Comparison of ENCODE assay signal across 10 mouse cellular contexts in the genomic region with DNA sequence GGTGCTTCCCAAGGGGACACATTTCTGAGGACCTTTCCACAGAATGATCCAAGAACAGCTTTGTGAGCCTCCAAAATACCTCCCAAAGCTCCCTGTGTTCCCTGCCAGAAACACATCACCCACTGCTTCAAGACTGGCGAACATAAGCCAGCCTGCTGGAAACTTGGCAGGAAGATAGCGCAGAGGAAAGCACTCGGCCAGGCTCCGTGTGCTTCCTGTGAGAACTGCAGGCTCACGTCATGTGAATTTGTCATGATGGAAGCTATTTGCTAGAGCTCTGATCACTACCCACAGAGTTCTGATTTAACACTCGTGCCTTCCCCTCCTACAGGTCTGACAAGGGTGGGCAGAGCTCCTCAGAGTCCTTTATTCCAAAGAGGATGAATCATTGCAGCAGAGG. TPM values are rescaled to one million over a fixed set of nuclear protein-coding genes. Genes with fewer than 3 reads are reported as not detected.
DNase-seq lines count a peak whose midpoint lies in the region; ATAC-seq and TF ChIP-seq lines count a peak whose summit lies in the region.
"Had no signal": no experiment of that assay in that cellular context is flagged by ENCODE, and none has a peak within 500 bp of the region (broad histone marks: within the 10 kb centered on the region; RNA-seq: fewer than 3 reads in every experiment).

No protein-coding gene starts in this region.

- peak; percentile 85 for TF ChIP-seq EP300 in heart, adult 2 months (IDR thresholded peaks at IDR 0.05; ENCODE audit: insufficient read depth, low read depth, low read length)

- H3K4me1 ChIP-seq in heart, adult 2 months (ENCODE audit: control insufficient read depth, insufficient read depth, low read length): peaks cover 17% of the 10 kb centered on the region
- H3K4me1 ChIP-seq in heart, embryonic 10.5 days: peaks cover 23% of the 10 kb centered on the region
- peaks cover 5% of the 10 kb centered on the region; the same call in 1 of the 2 replicates for H3K4me1 ChIP-seq in brown adipose tissue, adult 24 weeks (ENCODE audit: control insufficient read depth, insufficient read depth, insufficient read length, low read length)

- peak overlapping the region; percentile 33; the same call in 1 of the 2 replicates for H3K9ac ChIP-seq in heart, adult 2 months (ENCODE audit: low read depth, low read length)
- H3K9ac ChIP-seq: embryonic facial prominence, embryonic 12.5 days had no signal

- H3K27me3 ChIP-seq in heart, adult 2 months (ENCODE audit: control insufficient read depth, insufficient read depth, low read length): no peaks in the 10 kb centered on the region
- no peaks in the 10 kb centered on the region for H3K27me3 ChIP-seq in heart, embryonic 10.5 days (ENCODE audit: insufficient read depth, poor library complexity, severe bottlenecking)
- H3K27me3 ChIP-seq: embryonic facial prominence, embryonic 12.5 days had no signal

- no peak for TF ChIP-seq POLR2A in heart, adult 2 months (IDR thresholded peaks at IDR 0.05; ENCODE audit: insufficient read depth, low read depth, low read length)

- no peaks in the 10 kb centered on the region; the same call in none of the 2 replicates for H3K36me3 ChIP-seq in heart, adult 2 months (ENCODE audit: control insufficient read depth, insufficient read depth, low read length)
- H3K36me3 ChIP-seq in heart, embryonic 10.5 days: no peaks in the 10 kb centered on the region
- H3K36me3 ChIP-seq: embryonic facial prominence, embryonic 12.5 days had no signal

- intact Hi-C loops in heart, adult 2 months (cut with DNase I): no loop called here

- H3K9me3 ChIP-seq in heart, embryonic 10.5 days: no peaks in the 10 kb centered on the region
- H3K9me3 ChIP-seq: embryonic facial prominence, embryonic 12.5 days had no signal

- H3K4me3 ChIP-seq in heart, adult 2 months: no peak overlapping the region
- H3K4me3 ChIP-seq in heart, embryonic 10.5 days: no peak overlapping the region
- no peak overlapping the region for H3K4me3 ChIP-seq in brown adipose tissue, adult 24 weeks (ENCODE audit: insufficient read depth, low read depth, low read length)
- H3K4me3 ChIP-seq: embryonic facial prominence, embryonic 12.5 days had no signal

- peak; percentile 28 for TF ChIP-seq CTCF in heart, adult 2 months (IDR thresholded peaks at IDR 0.05)

- H3K79me2 ChIP-seq in heart, adult 2 months (replicated peaks; ENCODE audit: control insufficient read depth, insufficient read depth, low read length): no peaks in the 10 kb centered on the region

- ATAC-seq in erythroblast, adult 5-6 weeks (replicated peaks; ENCODE audit: low FRiP score, poor library complexity, severe bottlenecking): no peak

- 7% methylated on average over 6 of the region's 6 CpGs for WGBS in heart, adult 2 months
- WGBS in heart, embryonic 10.5 days: 59% methylated on average over 6 of the region's 6 CpGs

- H3K27ac ChIP-seq in heart, adult 2 months: peak overlapping the region; percentile 56; the same call in 1 of the 2 replicates
- H3K27ac ChIP-seq in heart, embryonic 10.5 days: no peak overlapping the region
- peak overlapping the region; percentile 72 for H3K27ac ChIP-seq in brown adipose tissue, adult 24 weeks (replicated peaks; ENCODE audit: low read depth, low read length)
- H3K27ac ChIP-seq: embryonic facial prominence, embryonic 12.5 days; macrophage had no signal

- peak; percentile 52 to 79 for DNase-seq in heart, adult 2 months
- no peak for DNase-seq in heart, embryonic 10.5 days (ENCODE audit: low spot score)
- peak; percentile 73 to 89 for DNase-seq in frontal cortex, postnatal 36 days (ENCODE audit: low spot score in 2 of 2)
- peak; percentile 62 for DNase-seq in layer of hippocampus, postnatal 10 days (ENCODE audit: low spot score in 2 of 2)
- peak; percentile 78 to 83 for DNase-seq in right cerebral cortex, adult 2 months (ENCODE audit: low spot score in 2 of 2)
- no peak for DNase-seq in thymus, postnatal 4 days

RNA-seq across cellular contexts. Expression of a gene that starts 38.5 kb away (rescaled TPM):
- 10 to 100 TPM; 17.9 to 19.8 TPM for total RNA-seq in heart, adult 2 months (2021)
- polyA plus RNA-seq in heart, adult 2 months (2012; rRNA removed): 19.6 and 44.5 TPM in 2 replicates
- polyA plus RNA-seq in heart, embryonic 10.5 days (2016; fragmentation: Nextera tagmentation; extraction: Ambion mirVana): 7.5 and 8.6 TPM in 2 replicates
- 61.2 and 63.9 TPM in 2 replicates for polyA plus RNA-seq in brown adipose tissue, adult 24 weeks (2012; ENCODE audit: insufficient read depth, insufficient read length, missing spikeins)
- total RNA-seq in layer of hippocampus, postnatal 10 days (2021): 1 to 10 TPM; 2.9 to 3.7 TPM
- 2.1 and 7.5 TPM in 2 replicates for total RNA-seq in erythroblast, adult 5-6 weeks (2015; ENCODE audit: low replicate concordance)
- 0.84 and 1.7 TPM in 2 replicates for total RNA-seq in erythroblast, adult 5-6 weeks (2017; ENCODE audit: low replicate concordance)

RNA-seq across cellular contexts. Expression of a gene that starts 41.4 kb away (rescaled TPM):
- total RNA-seq in heart, adult 2 months (2021): 10 to 100 TPM; 38.5 to 44.5 TPM
- 27.4 and 49.5 TPM in 2 replicates for polyA plus RNA-seq in heart, adult 2 months (2012; rRNA removed)
- polyA plus RNA-seq in heart, embryonic 10.5 days (2016; fragmentation: Nextera tagmentation; extraction: Ambion mirVana): 412 and 609 TPM in 2 replicates
- 33.3 and 35.9 TPM in 2 replicates for polyA plus RNA-seq in brown adipose tissue, adult 24 weeks (2012; ENCODE audit: insufficient read depth, insufficient read length, missing spikeins)
- total RNA-seq in layer of hippocampus, postnatal 10 days (2021): 100 to 1,000 TPM; 122 to 141 TPM
- 90.1 and 116 TPM in 2 replicates for total RNA-seq in erythroblast, adult 5-6 weeks (2015; ENCODE audit: low replicate concordance)
- total RNA-seq in erythroblast, adult 5-6 weeks (2017; ENCODE audit: low replicate concordance): 89.8 and 90.9 TPM in 2 replicates

RNA-seq across cellular contexts. Expression of a gene that starts 41.5 kb away (rescaled TPM):
- under 1 TPM in 1 of 2 experiments, not detected in 1; 0.10 TPM for total RNA-seq in heart, adult 2 months (2021)
- 0.18 TPM in 2 replicates for polyA plus RNA-seq in heart, adult 2 months (2012; rRNA removed)
- polyA plus RNA-seq in heart, embryonic 10.5 days (2016; fragmentation: Nextera tagmentation; extraction: Ambion mirVana): 0.11 TPM in 1 of 2 replicates, not detected in the other
- not detected in 2 replicates for polyA plus RNA-seq in brown adipose tissue, adult 24 weeks (2012; ENCODE audit: insufficient read depth, insufficient read length, missing spikeins)
- total RNA-seq in layer of hippocampus, postnatal 10 days (2021): under 1 TPM; 0.16 to 0.22 TPM
- total RNA-seq in erythroblast, adult 5-6 weeks (2015; ENCODE audit: low replicate concordance): not detected in 2 replicates
- not detected in 2 replicates for total RNA-seq in erythroblast, adult 5-6 weeks (2017; ENCODE audit: low replicate concordance)
- polyA plus RNA-seq: macrophage had no signal

RNA-seq across cellular contexts. Expression of a gene that starts 58.5 kb away (rescaled TPM):
- total RNA-seq in heart, adult 2 months (2021): 1 to 10 TPM; 3.6 to 4.4 TPM
- 2.3 and 4.9 TPM in 2 replicates for polyA plus RNA-seq in heart, adult 2 months (2012; rRNA removed)
- polyA plus RNA-seq in heart, embryonic 10.5 days (2016; fragmentation: Nextera tagmentation; extraction: Ambion mirVana): 36.5 and 47.6 TPM in 2 replicates
- 4.9 and 8.4 TPM in 2 replicates for polyA plus RNA-seq in brown adipose tissue, adult 24 weeks (2012; ENCODE audit: insufficient read depth, insufficient read length, missing spikeins)
- 1 to 10 TPM; 5.1 to 6.8 TPM for total RNA-seq in layer of hippocampus, postnatal 10 days (2021)
- total RNA-seq in erythroblast, adult 5-6 weeks (2015; ENCODE audit: low replicate concordance): 2.9 and 5.6 TPM in 2 replicates
- 1.8 and 12.3 TPM in 2 replicates for total RNA-seq in erythroblast, adult 5-6 weeks (2017; ENCODE audit: low replicate concordance)

Comparison
In these comparisons a context has a peak if more than half of its experiments do, and no peak if none do; other contexts are left out.
1. DNase-seq: peak in heart, adult 2 months (2 of 2), frontal cortex, postnatal 36 days (2 of 2), layer of hippocampus, postnatal 10 days (2 of 2) and right cerebral cortex, adult 2 months (2 of 2); none in heart, embryonic 10.5 days (single experiment) and thymus, postnatal 4 days (single experiment).